Mouse (Mus musculus) testis, postnatal 10 days (tissue): ENCODE measurements around the gene Bag6.

Experiments used
- DNase-seq: peaks from one replicate; pipeline ENCODE4 v3.0.0; 2021; ENCODE audit warnings: low spot score

Bag6 gene

GRCm38 (mm10) chr17:35147348-35147747 is 12.4 kb downstream of the Bag6 start:
- no peak for DNase-seq

GRCm38 (mm10) chr17:35147922-35148639 is 13.1 kb downstream of the Bag6 start:
- no peak for DNase-seq

- no peak for DNase-seq
These were observed 17.1 kb downstream of the Bag6 start for GRCm38 (mm10) chr17:35152121-35152520.

- no peak for DNase-seq
These were observed 18.1 kb downstream of the Bag6 start for GRCm38 (mm10) chr17:35153077-35153476.

- DNase-seq = no peak
These were observed 19.0 kb downstream of the Bag6 start for GRCm38 (mm10) chr17:35153931-35154330.

- no peak for DNase-seq
These were observed 19.6 kb downstream of the Bag6 start for GRCm38 (mm10) chr17:35154616-35155015.

- no peak for DNase-seq
These were observed 20.5 kb downstream of the Bag6 start for GRCm38 (mm10) chr17:35155451-35155850.

- DNase-seq = peak; percentile 68
These were observed 21.7 kb downstream of the Bag6 start for GRCm38 (mm10) chr17:35156461-35157200.

GRCm38 (mm10) chr17:35157254-35157653 is 22.3 kb downstream of the Bag6 start:
- no peak for DNase-seq

- no peak for DNase-seq
These were observed 22.7 kb downstream of the Bag6 start for GRCm38 (mm10) chr17:35157661-35158175.

GRCm38 (mm10) chr17:35158850-35159593 is 24.0 kb downstream of the Bag6 start:
- DNase-seq = no peak

- no peak for DNase-seq
These were observed 24.7 kb downstream of the Bag6 start for GRCm38 (mm10) chr17:35159638-35160037.

GRCm38 (mm10) chr17:35161421-35161820 is 26.4 kb downstream of the Bag6 start:
- no peak for DNase-seq

- no peak for DNase-seq
These were observed 27.1 kb downstream of the Bag6 start for GRCm38 (mm10) chr17:35162121-35162520.

GRCm38 (mm10) chr17:35162730-35163129 is 27.8 kb downstream of the Bag6 start:
- peak; percentile 75 for DNase-seq

GRCm38 (mm10) chr17:35163326-35164081 is 28.5 kb downstream of the Bag6 start:
- DNase-seq = no peak

- DNase-seq = no peak
These were observed 29.2 kb downstream of the Bag6 start for GRCm38 (mm10) chr17:35164218-35164567.

GRCm38 (mm10) chr17:35164568-35165450 is 29.8 kb downstream of the Bag6 start, which contains the start of gene Prrc2a:
TSS of gene Prrc2a (minus strand) at chr17:35164897.
- DNase-seq = peak; percentile 97

GRCm38 (mm10) chr17:35165451-35166155 is 30.6 kb downstream of the Bag6 start:
- DNase-seq = no peak
